16 mouse cellular contexts compared by ENCODE assay signal in genomic region chr13:6465911-6466419, GRCm38 (mm10).
"Had no signal": no experiment of that assay in that cellular context is flagged by ENCODE, and none has a peak within 500 bp of the region (broad histone marks: within the 10 kb centered on the region; RNA-seq: fewer than 3 reads in every experiment).

No protein-coding gene starts in this region.

- ATAC-seq: liver, postnatal 0 days; lung, postnatal 0 days; midbrain, embryonic 13.5 days had no signal

- H3K4me1 ChIP-seq: kidney, embryonic 15.5 days; limb, embryonic 15.5 days had no signal

- DNase-seq: kidney, adult 8-10 months; kidney, postnatal 14 days; kidney, postnatal 4 days; liver, postnatal 0 days; lung, embryonic 14.5 days; thymus, adult 2 months; thymus, postnatal 14 days; thymus, postnatal 4 days had no signal

- H3K9me3 ChIP-seq: kidney, embryonic 15.5 days; limb, embryonic 15.5 days; midbrain, embryonic 13.5 days had no signal

- H3K9ac ChIP-seq: kidney, embryonic 15.5 days; limb, embryonic 15.5 days; liver, embryonic 14.5 days; liver, postnatal 0 days; lung, embryonic 14.5 days; midbrain, embryonic 13.5 days had no signal

- H3K27me3 ChIP-seq: kidney, embryonic 15.5 days; limb, embryonic 15.5 days; midbrain, embryonic 13.5 days had no signal

- H3K36me3 ChIP-seq: kidney, embryonic 15.5 days; limb, embryonic 15.5 days; midbrain, embryonic 13.5 days had no signal

- H3K4me3 ChIP-seq: kidney, embryonic 15.5 days; limb, embryonic 15.5 days; midbrain, embryonic 13.5 days had no signal

- H3K4me2 ChIP-seq: kidney, embryonic 15.5 days; limb, embryonic 15.5 days; liver, embryonic 11.5 days; lung, embryonic 14.5 days; midbrain, embryonic 13.5 days had no signal

- H3K27ac ChIP-seq: kidney, embryonic 15.5 days; limb, embryonic 15.5 days; liver, embryonic 14.5 days; macrophage; midbrain, embryonic 13.5 days; stomach, postnatal 0 days had no signal
